Mouse (Mus musculus): Measurements from ENCODE around the gene Hes2.

Hes2 gene

GRCm38 (mm10) chr4:152185510-152186204, 27.0 kb downstream of the Hes2 start:
- DNase-seq (ENCODE audit: low spot score in 2 of 2), result no peak

DNA sequence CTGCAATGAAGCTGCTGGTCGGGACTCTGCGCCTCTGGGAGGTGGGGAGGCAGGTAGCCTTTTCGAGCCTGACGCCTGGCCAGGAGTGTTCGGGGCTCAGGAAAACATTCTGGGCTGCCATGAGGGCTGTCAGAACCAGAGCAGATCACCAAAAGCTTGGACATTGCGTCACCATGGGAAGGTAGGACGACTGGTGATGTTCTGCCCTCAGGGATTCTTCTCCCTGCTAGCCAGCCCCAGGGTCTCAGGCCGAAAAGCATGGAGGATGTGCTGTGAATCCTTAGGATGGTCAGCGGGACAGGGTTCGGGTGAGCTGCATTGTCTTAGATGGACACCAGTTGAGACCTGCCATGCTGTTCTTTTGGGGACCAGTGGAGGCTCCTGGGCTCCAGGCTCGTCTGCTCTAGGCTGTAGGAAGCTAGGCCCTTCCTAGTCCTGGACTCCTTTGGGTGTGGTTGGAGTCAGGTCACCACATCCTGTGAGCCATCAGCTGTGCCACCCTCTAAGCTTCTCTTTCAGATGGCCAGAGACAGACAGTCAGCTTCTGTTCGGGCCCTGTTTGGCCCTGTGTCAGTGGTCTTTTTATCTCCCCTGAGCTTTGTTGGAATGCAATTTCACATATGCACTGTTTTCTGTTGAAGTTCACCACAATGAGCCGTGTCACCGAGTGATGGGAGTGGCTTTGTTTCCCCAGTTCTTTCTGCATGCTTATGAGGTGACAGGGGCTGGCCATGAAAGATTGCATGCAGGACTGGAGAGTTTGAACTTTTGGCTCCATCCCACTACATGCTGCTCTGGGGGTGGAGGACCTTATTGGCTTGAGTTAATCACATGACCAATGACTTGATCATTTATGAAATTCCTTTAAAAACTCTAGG, 27.8 kb downstream of the Hes2 start:
- no peak for DNase-seq (ENCODE audit: low spot score in 2 of 2)

DNA sequence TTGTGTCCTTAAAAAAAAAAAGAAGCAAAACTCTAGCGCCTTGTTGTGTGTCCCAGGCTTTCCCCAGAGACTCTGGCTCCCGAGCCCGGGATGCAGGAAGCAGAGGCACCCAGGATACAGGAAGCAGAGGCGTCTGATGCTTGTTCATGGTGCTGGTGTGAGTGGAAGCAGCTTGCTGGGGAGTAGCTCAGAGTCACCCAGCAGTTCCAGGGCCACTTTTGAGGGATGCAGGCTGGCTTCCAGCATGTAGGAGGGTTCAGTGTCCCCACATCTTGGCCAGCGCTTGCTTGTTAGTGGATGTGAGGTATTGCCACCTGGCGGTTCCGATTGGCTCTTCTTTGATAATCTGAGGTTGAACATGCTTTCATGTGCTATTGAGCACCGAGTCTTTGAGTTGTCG, 28.5 kb downstream of the Hes2 start:
- DNase-seq (ENCODE audit: low spot score in 2 of 2), result no peak

- DNase-seq (ENCODE audit: low spot score in 2 of 2), result no peak
Observed at GRCm38 (mm10) chr4:152188651-152189050, 30.0 kb downstream of the Hes2 start.

DNA sequence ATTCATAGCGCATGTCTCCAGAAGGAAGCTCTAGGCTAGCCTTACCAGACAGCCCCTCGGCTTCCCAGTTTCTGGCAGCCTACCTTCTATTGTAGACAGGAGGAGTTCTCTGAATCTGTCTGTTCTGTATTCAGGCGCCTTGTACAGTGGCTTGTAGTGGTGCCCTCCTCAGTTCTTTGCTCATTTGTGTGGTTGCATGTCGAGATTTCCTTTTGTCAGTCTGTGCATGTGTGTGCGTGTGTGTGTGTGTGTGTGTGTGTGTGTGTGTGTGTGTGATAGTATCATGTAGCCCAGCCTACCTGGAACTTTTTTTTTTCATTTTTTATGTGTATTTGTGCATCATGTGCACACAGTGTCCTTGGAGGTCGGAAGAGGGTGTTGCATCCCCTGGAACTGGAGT, 30.4 kb downstream of the Hes2 start:
- DNase-seq (ENCODE audit: low spot score in 2 of 2), result no peak

GRCm38 (mm10) chr4:152189691-152190090, 31.0 kb downstream of the Hes2 start:
- DNase-seq (ENCODE audit: low spot score in 2 of 2), result no peak

DNA sequence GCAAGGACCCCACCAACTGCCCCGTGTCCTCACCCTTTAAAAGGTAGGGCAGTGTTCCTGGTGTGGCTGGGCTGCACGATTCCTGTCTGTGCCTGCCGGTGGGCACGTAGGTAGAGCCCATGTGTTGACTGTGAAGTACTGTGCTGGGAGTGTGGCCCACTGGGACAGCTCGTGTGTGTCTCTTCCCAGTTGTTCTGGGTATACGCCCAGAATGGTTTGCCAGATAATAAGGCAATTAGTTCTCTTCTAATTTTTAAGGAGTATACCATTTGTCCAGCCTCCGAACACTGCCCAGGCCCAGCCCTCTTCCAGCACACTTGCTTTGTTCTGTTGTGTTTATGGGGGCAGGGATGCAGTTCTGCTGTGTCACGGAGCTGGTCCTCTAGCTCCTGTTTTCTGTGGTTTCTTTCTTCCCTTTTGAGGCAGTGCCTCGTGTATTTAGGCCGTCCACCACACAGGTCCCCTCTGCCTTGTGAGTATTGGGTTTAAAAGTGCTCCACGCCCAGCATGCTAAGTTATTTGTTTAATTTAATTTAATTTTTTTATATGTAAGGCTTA, 31.5 kb downstream of the Hes2 start:
- DNase-seq (ENCODE audit: low spot score in 2 of 2), result no peak

DNA sequence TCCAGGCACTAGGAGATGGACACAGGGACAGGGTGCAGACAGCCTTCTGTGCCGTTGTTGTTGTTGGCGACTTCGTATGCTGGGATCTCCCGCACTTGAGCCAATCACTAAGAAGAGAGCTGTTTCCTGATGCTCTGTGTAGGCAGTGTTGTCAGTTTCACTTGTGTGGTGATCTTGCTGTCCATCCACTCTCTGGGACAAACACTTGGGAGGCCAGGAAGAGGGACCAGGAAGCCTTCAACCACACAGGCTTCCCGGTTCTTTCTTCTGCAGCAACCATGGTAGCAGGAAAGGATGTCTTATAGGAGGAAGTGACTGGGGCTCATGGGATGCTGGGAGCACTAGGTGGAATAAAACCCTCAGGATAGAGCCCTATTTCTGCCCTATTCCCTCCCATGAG, 32.0 kb downstream of the Hes2 start:
- DNase-seq (ENCODE audit: low spot score in 2 of 2), result no peak

GRCm38 (mm10) chr4:152192569-152192968, 33.9 kb downstream of the Hes2 start:
- no peak for DNase-seq (ENCODE audit: low spot score in 2 of 2)

GRCm38 (mm10) chr4:152194476-152195175, 36.0 kb downstream of the Hes2 start:
- DNase-seq (ENCODE audit: low spot score in 2 of 2), result no peak

DNA sequence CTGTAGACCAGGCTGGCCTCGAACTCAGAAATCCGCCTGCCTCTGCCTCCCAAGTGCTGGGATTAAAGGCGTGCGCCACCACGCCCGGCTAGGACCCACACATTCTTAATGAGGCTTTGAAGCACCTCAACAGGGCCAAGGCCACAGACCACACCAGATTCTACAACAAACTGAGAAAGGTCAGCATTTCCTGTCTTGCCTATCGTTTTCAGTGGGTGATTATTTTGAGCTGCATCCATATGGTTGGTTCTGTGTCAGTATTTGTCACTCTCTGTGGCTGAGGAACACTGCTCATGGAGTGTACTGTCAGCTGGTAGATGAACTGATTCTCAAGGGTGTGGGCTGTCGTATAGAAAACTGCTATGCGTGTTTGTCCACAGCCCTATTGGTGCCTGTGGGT, 37.6 kb downstream of the Hes2 start:
- DNase-seq (ENCODE audit: low spot score in 2 of 2), result no peak

DNA sequence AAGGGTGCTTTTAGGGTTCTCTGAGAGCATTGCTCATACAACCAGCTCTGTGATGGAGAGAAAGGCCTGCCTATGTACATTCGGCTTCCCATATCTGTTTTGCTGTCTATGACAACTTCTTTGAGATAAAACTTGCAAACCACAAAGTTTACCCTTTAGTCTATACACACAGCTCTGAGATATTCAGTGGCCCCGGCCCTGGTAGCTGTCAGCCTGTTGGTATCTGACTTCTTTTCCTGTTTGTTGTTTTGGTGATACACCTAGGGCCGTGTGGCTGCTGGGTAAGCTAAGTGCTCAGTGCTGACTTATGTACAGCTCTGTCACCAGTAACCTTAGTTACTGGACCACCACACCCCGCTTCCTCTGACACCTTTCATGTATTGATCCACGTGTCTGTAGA, 38.9 kb downstream of the Hes2 start:
- DNase-seq (ENCODE audit: low spot score in 2 of 2), result no peak

GRCm38 (mm10) chr4:152199617-152200016, 41.0 kb downstream of the Hes2 start:
- DNase-seq (ENCODE audit: low spot score in 2 of 2), result no peak

- DNase-seq (ENCODE audit: low spot score in 2 of 2), result no peak
Observed at GRCm38 (mm10) chr4:152201492-152201891, 42.8 kb downstream of the Hes2 start.

GRCm38 (mm10) chr4:152202418-152202817, 43.8 kb downstream of the Hes2 start:
- DNase-seq (ENCODE audit: low spot score in 2 of 2), result no peak

DNA sequence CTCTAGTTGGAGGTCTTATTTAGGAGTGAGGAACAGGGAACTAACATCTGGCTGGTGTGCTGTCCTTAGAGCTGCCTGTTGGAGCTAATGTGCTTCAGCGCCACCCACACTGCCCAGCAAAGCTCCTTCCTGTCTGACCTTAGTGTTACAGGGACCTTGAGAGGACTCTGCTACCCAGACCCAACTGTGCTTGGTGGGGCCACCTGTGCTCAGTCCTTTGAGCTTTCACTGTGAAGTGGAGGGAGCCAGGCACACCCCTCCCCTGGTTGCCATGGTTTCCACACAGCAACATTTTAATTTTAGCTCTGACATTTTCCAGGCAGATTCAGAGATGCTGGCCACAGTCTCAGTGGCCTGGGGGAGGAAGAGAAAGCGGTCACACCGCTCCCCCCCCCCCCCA, 44.2 kb downstream of the Hes2 start:
- no peak for DNase-seq (ENCODE audit: low spot score in 2 of 2)

DNA sequence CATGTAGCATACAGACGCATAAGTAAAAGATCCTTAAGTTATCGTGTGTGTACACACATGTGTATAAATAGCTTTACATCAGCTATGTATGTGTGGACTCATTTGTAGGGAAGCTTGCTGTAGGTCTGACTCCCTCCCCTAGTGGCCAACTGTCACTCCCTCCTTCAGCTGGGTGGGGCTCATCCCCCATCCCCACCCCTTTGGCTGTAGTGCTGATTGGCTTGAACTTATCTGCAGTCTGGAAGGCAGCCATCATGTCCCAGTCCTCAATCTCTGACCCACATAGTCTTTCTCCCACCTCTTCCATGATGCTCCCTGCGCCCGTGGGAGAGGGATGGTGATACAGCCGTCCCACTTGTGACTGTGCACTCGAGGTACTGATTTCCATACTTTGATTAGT, 46.0 kb downstream of the Hes2 start:
- no peak for DNase-seq (ENCODE audit: low spot score in 2 of 2)

DNA sequence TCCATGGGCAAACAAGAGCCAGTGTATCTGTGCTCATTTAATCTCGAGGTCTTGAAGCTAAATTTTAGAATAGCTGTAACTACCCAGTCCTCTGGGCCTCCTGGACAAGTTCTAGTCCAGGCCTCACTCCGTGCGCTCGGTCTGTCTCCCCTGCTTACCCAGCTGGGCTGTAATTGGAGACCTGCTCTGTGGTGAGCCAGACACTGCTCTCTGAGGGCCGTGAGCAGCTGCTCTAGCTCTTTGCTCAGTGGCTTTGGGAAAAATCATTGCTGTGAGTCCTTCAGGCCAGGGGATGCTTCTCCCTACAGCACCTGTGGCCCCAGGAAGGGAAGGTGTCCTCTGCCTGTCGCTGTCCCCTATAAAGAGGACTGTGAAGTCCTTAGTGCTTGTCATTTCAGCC, 47.5 kb downstream of the Hes2 start:
- no peak for DNase-seq (ENCODE audit: low spot score in 2 of 2)

GRCm38 (mm10) chr4:152209623-152210022, 51.0 kb downstream of the Hes2 start:
- DNase-seq (ENCODE audit: low spot score in 2 of 2), result no peak
